Mouse (Mus musculus) induced T-regulatory cell, adult 2 months (primary cell): ENCODE measurements around the gene Gm27029.
A peak's percentile ranks its signal among the peaks of the same experiment; 100 is the strongest.
"Not testable (repeated sequence)": the region's sequence is repeated elsewhere in the genome, so short reads cannot be mapped to it uniquely, and the experiment has no call there.

ENCODE experiments used
- DNase-seq: peaks from one replicate; pipeline ENCODE4 v3.0.0-alpha.2; 2012; ENCODE audit warnings: low read depth

Gm27029 gene

DNA sequence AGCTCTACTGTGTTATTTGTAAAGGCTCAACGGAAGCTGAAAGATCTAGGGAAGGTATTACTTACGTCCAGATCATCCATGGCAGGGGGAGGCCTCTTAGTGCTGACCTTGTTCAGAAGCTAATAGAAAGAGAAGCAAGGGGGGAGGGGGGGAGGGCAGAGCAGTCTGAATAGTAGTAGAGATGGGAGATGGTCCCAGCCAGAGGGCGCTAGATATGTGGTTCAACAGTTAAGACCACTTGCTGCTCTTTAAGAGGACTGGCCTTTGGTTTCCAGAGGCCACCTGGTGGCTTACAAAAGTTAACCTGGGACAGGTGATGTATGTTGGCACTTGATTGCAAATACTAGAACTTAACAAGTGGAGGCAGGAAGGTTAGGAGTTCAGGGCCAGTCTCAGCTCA is 5.0 kb downstream of the Gm27029 start:
- no peak for DNase-seq

DNA sequence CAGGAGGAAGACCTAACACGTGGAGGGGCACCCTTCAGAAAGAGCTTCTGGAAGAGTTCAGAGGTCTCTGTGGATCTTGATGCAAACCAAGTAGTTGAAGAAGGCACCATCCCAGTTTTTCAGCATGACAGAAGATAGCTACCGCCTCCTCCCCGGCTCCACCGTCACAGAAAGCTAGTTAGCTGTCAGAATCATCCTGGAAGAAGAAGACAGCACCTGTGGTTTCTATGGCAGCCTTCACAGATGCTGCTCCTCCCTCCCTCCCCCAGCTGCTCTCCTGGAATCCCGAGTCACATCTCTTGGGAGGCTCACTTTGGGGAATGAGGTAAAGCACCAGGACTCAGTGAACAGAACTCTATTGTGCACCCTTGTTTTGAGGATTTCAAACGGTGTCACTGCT is 5.6 kb downstream of the Gm27029 start:
- no peak for DNase-seq

DNA sequence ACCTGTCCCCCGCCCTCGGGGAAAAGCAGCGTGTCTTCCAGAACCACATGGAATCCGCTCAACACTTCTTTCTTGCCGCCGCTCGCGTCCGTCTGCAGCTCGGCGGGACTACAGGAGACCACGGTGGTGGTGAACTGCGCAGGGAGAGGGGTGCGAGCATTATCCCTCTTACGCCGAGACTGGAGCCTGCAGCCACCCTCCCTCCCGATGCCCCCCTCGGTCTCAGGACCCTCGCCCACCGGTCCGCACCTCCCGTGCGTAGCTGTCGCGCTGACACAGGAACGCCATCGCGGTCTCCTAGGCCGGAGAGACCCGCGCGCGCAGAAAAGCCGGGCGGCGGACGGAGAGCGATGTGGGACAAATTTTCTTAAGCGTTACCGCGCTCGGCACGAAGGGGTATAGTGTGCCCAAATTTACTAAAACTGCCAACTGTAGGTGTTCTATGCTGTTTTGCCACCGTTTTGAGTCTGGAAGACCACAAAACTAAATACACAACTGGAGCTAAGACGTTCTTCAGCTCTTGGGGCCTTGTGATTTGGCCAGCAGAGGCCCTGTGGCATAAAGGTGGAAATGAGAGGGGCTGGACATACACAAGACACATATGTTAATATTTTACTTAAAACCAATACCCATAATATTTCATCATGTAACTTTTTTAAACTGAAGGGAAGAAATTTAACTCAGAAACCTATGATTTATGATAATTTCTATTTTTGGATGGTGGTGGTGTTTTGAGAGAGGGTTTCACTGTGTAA is 7.3 kb downstream of the Gm27029 start, which contains the start of gene Aarsd1:
Aarsd1 (minus strand) TSS at position 515 of the 755 bp plus-strand sequence.
- DNase-seq, result peak; percentile 91

DNA sequence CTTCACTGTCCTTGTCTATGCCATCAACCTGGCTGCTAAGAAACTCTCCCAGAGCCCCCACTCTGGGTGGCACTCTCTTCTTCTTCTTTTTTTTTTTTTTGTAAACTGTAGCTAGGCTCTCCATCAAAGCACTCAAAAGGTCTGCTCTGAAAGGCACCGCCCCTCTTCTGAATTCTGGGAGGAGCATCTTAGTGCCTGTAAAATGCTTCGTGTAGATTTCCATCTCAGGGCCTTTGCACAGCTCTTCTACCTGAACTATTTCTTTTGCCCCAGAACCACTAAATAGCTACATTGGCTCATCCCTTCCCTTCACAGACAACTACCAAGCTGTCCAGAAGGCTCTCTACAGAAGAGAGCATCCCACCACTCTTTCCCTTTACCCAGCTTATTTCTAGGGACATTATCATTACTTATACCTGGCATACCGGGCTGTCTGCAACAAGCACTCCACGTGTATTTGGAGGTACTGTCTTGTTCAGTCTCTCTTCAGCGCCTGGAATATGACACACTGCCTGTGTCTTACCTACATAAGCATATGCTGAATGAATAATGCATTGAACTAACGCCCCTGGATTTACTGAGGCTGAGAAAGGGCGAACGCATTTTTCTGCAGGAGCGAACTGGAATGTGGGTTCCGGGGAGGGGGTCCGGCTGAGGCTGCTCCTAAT is 8.0 kb downstream of the Gm27029 start:
- peak; percentile 65 for DNase-seq

DNA sequence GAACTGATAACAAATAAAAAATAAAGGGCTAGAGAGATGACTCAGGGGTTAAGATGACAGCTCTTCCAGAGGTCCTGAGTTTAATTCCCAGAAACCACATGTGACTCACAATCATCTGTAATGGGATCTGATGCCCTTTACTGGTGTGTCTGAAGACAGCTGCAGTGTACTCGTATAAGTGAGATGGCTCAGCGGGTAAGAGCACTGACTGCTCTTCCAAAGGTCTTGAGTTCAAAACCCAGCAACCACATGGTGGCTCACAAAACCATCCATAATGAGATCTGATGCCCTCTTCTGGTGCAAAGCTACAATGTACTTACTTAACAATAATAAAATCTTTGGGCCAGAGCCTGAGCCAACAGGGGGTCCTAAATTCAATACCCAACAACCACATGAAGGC is 9.3 kb downstream of the Gm27029 start:
- DNase-seq, result no peak

DNA sequence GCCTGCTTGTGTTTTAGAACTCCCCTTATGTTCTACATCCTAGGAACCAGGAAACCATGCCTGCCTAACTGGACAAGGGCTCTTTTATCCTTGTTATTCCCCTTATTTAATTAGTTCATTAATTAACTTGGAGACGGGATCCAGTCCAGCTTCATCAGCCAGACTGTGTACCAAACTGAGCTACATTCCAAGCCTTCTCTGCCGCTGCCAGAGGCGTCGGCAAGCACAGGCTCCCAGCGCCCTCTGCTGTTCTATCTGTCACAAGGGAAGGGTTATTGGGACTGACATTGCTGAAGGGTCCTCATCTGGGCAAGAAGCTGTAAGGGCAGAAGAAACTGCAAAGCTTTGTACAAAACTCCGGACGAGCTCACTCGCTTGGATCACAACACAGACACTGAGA is 29.5 kb downstream of the Gm27029 start:
- peak; percentile 56 for DNase-seq

DNA sequence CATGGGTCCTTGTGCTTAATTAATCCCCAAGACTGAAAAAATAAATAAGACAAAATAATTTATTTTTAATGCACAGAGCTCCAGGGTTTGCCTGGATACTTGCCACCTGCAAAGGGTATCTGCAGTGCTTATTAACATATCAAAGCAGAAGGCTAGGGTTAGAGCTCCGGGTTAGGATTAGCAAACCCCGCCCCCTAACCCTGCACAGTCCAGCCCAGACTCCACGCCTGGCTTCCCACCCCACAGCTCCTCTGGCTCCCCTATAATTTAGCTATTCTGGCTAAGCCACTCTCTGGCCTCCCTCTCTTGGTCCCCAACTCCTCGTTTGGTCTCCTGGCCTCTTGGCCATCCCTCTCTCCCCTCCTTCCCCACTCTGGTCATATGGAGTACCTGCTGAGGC is 42.8 kb downstream of the Gm27029 start:
- DNase-seq, result no peak

DNA sequence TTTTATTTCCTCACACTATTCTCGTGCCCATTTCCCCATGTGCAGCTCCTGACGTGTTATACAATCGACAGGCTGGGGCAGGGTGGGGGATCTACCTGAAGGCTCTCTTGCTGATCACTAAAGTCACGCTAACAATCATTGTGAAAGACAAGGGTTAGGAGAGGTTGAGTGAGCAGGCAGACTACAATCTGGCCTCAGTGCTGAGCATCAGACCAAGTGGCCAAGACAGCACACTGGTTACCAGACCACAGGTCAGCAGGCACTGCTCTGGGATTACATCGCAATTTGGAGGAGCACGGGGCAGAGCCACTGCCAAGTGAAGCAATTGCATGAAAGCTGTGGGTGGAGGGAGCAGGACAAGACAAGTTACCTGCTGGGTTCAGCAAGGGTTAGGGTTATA is 45.7 kb downstream of the Gm27029 start:
- DNase-seq, result no peak

DNA sequence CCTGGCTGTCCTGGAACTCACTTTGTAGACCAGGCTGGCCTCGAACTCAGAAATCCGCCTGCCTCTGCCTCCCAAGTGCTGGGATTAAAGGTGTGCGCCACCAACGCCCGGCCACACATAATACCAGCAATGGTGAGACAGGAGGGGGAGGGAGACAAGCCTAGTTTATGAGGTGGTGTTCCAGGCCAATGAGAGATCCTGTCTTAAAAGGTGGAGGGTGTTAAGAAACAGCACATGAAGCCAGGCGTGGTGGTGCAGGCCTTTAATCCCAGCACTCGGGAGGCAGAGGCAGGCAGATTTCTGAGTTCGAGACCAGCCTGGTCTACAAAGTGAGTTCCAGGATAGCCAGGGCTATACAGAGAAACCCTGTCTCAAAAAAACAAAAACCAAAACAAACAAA is 46.4 kb downstream of the Gm27029 start:
- not testable (repeated sequence) for DNase-seq

DNA sequence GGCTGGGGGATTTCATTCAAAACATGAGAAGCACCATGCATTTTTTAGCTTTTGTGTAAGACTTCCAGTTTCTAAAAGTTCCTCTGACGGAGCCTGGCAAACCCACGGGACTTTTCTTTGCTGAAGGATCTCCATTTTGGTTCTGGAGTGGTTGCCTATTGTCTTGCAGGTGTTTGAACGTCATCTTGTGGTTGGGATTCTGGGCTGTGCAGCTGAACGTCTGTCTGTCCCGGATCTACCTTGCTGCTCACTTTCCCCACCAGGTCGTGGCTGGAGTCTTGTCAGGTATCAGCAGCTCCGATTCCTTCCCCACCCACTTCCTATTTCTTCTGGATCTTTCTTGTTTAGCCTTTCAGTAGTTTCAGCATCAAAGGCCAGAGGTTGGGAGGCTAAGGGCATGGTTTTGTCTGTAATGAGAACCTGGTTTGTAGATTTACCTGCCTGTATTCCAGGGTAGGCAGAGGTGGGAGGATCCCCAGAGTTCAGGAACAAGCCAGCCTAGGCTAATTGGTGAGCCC is 50.1 kb downstream of the Gm27029 start:
- DNase-seq, result no peak

DNA sequence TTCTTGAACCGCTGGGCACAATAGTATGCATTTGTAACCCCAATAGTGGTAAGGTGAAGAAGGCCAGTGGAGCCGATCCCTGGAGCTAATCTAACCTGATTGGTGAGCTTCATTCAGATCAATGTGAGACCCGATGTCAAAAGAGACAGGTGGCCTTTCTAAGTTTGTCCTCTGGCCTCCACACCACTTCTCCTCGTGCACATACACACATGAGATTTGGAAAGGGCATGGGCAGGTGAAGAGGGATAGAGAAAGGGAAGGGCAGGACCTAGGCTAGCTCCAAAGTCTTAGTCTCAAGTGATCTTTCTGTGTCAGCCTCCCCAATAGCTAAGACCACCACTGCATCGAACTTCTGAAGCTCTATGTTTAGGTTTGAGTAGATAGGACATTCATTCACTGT is 54.5 kb downstream of the Gm27029 start:
- DNase-seq, result no peak

DNA sequence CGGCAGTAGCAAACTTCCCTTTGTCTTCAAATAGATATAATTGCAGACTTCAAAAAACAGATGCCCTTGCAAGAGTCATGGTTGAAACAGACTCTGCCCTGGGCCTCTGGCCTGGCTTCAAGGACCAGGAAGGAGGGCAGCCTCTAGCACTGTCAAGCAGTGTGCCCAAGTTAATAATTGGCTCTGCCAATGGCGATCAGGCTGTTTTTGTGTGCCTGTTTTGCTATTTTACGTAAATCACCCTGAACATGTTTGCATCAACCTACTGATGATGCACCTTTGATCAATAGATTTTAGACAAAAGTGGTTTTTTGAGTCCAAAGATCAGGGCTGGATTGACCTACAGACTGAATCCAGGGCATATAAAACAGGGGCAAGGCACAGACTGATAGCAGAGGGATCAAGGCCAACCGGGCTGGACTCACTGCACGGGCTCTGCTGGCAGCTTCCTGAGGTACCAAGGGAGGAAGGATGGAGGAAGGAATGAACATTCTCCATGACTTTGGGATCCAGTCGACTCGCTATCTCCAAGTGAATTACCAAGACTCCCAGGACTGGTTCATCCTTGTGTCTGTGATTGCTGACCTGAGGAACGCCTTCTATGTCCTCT is 57.2 kb downstream of the Gm27029 start, which contains the start of gene G6pc:
G6pc (plus strand) TSS at position 236 of the 610 bp plus-strand sequence.
- no peak for DNase-seq

DNA sequence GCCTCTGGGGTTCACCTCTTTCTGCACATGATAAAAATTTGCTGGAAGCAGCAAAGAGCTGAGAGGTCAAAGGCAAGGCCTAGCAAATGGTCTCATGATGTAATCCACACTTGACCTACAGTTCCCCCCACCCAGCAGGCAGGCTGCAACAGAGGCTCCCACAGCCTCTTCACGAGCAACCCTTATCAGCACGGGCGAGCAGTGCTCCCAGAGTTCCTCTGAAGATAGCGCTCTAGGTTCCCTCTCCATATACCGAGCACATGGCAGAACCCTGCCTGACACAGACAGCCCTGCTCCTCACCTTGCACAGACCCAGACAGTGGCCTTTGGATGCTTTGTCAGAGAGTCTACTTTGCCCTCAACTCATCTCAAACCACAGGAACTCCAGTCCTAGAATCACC is 60.1 kb downstream of the Gm27029 start:
- no peak for DNase-seq

DNA sequence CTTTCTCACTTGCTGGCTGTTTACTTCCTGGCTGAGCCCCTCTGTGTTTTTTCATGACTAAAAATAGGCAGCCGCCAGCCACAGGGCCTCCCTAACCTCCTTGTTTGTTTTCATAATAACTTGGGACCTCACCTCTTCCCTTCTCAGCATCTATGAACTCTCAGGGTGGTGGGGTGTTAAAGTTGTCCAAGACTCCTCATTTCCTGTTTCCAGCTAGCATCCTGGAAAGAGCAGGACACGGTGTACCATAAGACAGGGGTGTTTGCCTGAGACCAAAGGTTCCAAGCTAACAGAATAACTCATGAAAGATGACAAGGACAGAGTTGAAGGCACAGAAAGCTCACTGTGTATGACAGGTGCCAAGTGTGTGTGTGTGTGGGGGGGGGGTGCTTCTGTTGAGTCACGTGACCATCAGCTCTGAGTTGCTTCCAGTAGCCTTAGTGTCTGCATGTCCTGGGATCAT is 63.9 kb downstream of the Gm27029 start:
- no peak for DNase-seq

DNA sequence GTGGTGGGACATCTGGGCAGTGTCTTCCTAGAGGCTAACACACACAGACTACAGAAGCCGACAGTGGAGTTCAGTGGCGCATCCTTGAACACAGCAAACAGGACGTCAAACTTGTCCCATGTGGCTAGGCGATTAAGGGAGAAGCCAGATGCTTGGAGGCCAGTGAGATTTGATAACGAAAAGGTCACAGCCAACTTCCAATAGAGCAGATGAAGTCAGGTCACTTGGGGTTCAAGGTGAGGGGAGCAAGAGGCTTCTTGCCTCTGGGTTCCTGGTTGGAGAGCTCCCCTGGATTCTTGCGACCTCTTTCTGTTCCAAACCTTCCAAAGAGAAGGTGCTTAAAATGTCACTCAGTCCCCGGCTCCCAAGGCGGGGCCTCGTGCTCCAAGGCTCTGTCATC is 64.8 kb downstream of the Gm27029 start:
- DNase-seq, result no peak

DNA sequence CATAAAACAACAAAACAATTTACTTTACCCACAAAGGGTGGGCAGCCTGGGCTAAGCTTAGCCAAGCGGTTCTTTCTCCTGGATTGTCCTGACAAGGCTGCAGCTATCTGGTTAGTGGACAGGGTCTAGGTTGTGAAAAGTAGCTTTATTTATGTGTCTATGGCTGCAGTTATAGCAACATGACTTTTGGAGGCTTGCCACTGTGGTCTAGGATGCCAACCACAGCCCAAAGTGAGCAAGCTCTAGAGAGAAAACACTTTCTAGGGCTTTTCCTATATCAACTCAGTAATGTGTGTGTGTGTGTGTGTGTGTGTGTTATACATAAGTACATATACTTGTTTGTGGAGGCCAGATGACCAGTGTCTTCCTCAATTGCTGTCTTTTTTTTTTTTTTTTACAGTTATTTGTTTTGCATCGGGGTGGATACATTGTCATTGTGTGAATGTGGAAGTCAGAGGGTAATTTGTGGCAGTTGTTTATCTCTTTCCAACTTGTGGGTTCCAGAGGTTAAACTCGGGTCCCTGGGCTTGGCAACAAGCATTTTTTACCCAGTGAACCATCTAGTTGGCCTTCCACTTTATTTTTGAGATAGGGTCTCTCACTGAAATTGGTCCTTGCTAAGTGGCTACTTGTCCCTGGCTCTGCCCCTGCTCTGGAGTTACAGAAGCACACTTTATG is 67.0 kb downstream of the Gm27029 start:
- DNase-seq, result no peak
